Mouse (Mus musculus) midbrain, embryonic 10.5 days (tissue): Measurements from ENCODE around the gene Defb23. TPM values are rescaled to one million over a fixed set of nuclear protein-coding genes. Genes with fewer than 3 reads are reported as not detected.

Experiments used
- polyA plus RNA-seq: library from polyadenylated mRNA; unstranded; fragments of >200 nt; fragmentation: Nextera tagmentation; extraction: Ambion mirVana; gene quantifications from 2 replicates; pipeline ENCODE4 v1.2.1, GENCODE M21; 2016

The Defb23 gene
- polyA plus RNA-seq, 1 experiment from 2014 or later, result not detected

Other genes starting within 250 kb of the Defb23 start
- gene Csnk2a1, start 237.8 kb downstream of the Defb23 start, polyA plus RNA-seq, result 79.1 and 82.7 TPM in 2 replicates
- 29.2 and 30.3 TPM in 2 replicates for gene Tbc1d20, start 170.8 kb downstream of the Defb23 start, polyA plus RNA-seq
- 92.2 and 101 TPM in 2 replicates for gene Rbck1, start 132.0 kb downstream of the Defb23 start, polyA plus RNA-seq
- gene Trib3, start 120.6 kb downstream of the Defb23 start, polyA plus RNA-seq, result 2.2 and 2.8 TPM in 2 replicates
- 1.3 and 3.7 TPM in 2 replicates for gene Nrsn2, start 88.0 kb downstream of the Defb23 start, polyA plus RNA-seq
- gene Sox12, start 66.6 kb downstream of the Defb23 start, polyA plus RNA-seq, result 8.6 and 9.2 TPM in 2 replicates
- gene Zcchc3, start 49.6 kb downstream of the Defb23 start, polyA plus RNA-seq, result 47.7 and 49.8 TPM in 2 replicates
- 0.99 and 1.2 TPM in 2 replicates for gene 6820408C15Rik, start 49.0 kb downstream of the Defb23 start, polyA plus RNA-seq
- not detected in 2 replicates for gene Defb20, start 12.4 kb upstream of the Defb23 start, polyA plus RNA-seq
- not detected in 2 replicates for gene Defb22, start 25.5 kb upstream of the Defb23 start, polyA plus RNA-seq
- not detected in 2 replicates for gene Defb26, start 47.1 kb upstream of the Defb23 start, polyA plus RNA-seq
- gene Defb28, start 53.6 kb upstream of the Defb23 start, polyA plus RNA-seq, result not detected in 2 replicates
- not detected in 2 replicates for gene Defb29, start 75.5 kb upstream of the Defb23 start, polyA plus RNA-seq
- gene Gm17416, start 104.7 kb upstream of the Defb23 start, polyA plus RNA-seq, result not detected in 2 replicates
- not detected in 2 replicates for gene Defb21, start 108.1 kb upstream of the Defb23 start, polyA plus RNA-seq
- gene Defb19, start 115.7 kb upstream of the Defb23 start, polyA plus RNA-seq, result not detected in 2 replicates
- gene Defb45, start 134.8 kb upstream of the Defb23 start, polyA plus RNA-seq, result not detected in 2 replicates
- not detected in 2 replicates for gene Defb36, start 139.7 kb upstream of the Defb23 start, polyA plus RNA-seq
- gene Defb25, start 158.4 kb upstream of the Defb23 start, polyA plus RNA-seq, result not detected in 2 replicates
- 0.26 and 0.33 TPM in 2 replicates for gene Rem1, start 162.3 kb upstream of the Defb23 start, polyA plus RNA-seq
- 99.2 and 117 TPM in 2 replicates for gene H13, start 204.8 kb upstream of the Defb23 start, polyA plus RNA-seq
- gene Mcts2, start 222.4 kb upstream of the Defb23 start, polyA plus RNA-seq, result 42.9 and 45.3 TPM in 2 replicates